Mouse (Mus musculus): ENCODE results near the gene Slc41a1.

Slc41a1 gene

GRCm38 (mm10) chr1:131828297-131829126, 1.2 kb downstream of the Slc41a1 start:
- DNase-seq = peak in 1 of 2 experiments; percentile 28

GRCm38 (mm10) chr1:131829279-131829678, 2.0 kb downstream of the Slc41a1 start:
- DNase-seq = no peak

GRCm38 (mm10) chr1:131830561-131830960, 3.3 kb downstream of the Slc41a1 start:
- DNase-seq = no peak

- DNase-seq = no peak
Observed at GRCm38 (mm10) chr1:131830971-131831641, 3.8 kb downstream of the Slc41a1 start.

GRCm38 (mm10) chr1:131837035-131837434, 9.7 kb downstream of the Slc41a1 start:
- no peak for DNase-seq

GRCm38 (mm10) chr1:131838542-131838941, 11.2 kb downstream of the Slc41a1 start:
- no peak for DNase-seq

- no peak for DNase-seq
Observed at GRCm38 (mm10) chr1:131839279-131839678, 12.0 kb downstream of the Slc41a1 start.

GRCm38 (mm10) chr1:131842221-131842620, 14.9 kb downstream of the Slc41a1 start:
- no peak for DNase-seq

GRCm38 (mm10) chr1:131843758-131844157, 16.5 kb downstream of the Slc41a1 start:
- no peak for DNase-seq

GRCm38 (mm10) chr1:131844883-131845282, 17.6 kb downstream of the Slc41a1 start:
- DNase-seq = no peak

GRCm38 (mm10) chr1:131846255-131846654, 19.0 kb downstream of the Slc41a1 start:
- peak; percentile 72 to 74 for DNase-seq

GRCm38 (mm10) chr1:131861811-131862210, 34.5 kb downstream of the Slc41a1 start:
- DNase-seq = no peak

GRCm38 (mm10) chr1:131865596-131865995, 38.3 kb downstream of the Slc41a1 start:
- no peak for DNase-seq

GRCm38 (mm10) chr1:131866304-131866999, 39.2 kb downstream of the Slc41a1 start:
- no peak for DNase-seq

GRCm38 (mm10) chr1:131867093-131867945, 40.0 kb downstream of the Slc41a1 start, which contains the start of gene Rab29:
Gene Rab29 (plus strand): TSS chr1:131867224.
- DNase-seq = peak; percentile 95 to 96

- DNase-seq = peak in 1 of 2 experiments; percentile 9
Observed at GRCm38 (mm10) chr1:131867946-131868290, 40.6 kb downstream of the Slc41a1 start.

- no peak for DNase-seq
Observed at GRCm38 (mm10) chr1:131869561-131869960, 42.3 kb downstream of the Slc41a1 start.

GRCm38 (mm10) chr1:131872856-131873255, 45.6 kb downstream of the Slc41a1 start:
- DNase-seq = no peak

- no peak for DNase-seq
Observed at GRCm38 (mm10) chr1:131879816-131880215, 52.5 kb downstream of the Slc41a1 start.

- DNase-seq = peak in 1 of 2 experiments; percentile 51
Observed at GRCm38 (mm10) chr1:131882787-131883186, 55.5 kb downstream of the Slc41a1 start.

- no peak for DNase-seq
Observed at GRCm38 (mm10) chr1:131886173-131886572, 58.9 kb downstream of the Slc41a1 start.

GRCm38 (mm10) chr1:131886641-131887040, 59.3 kb downstream of the Slc41a1 start:
- no peak for DNase-seq

Measured in kidney, postnatal 25 days (tissue).